Mouse (Mus musculus): Measurements from ENCODE around the gene Stard13.

- TF ChIP-seq MAFK (IDR thresholded peaks at IDR 0.05; ENCODE audit: insufficient read depth, low read depth, low read length) (no peak), ZNF384 (IDR thresholded peaks at IDR 0.05; ENCODE audit: low read depth, low read length) (no peak), HCFC1 (IDR thresholded peaks at IDR 0.05; ENCODE audit: borderline replicate concordance, insufficient read depth, low read length) (no peak)
Measured at GRCm38 (mm10) chr5:151142241-151142640, 91.4 kb downstream of the Stard13 start.

Measured in ES-E14 (cell line).